Mouse (Mus musculus): ENCODE data around the gene Rabep1. TPM values are rescaled to one million over a fixed set of nuclear protein-coding genes. Genes with fewer than 3 reads are reported as not detected.

The Rabep1 gene
- polyA plus RNA-seq, 1 experiment from 2014 or later = 58.7 TPM

Other genes with a start within 250 kb of the Rabep1 start
- gene 4930544D05Rik, start 228.9 kb upstream of the Rabep1 start, polyA plus RNA-seq (2016; fragmentation: Nextera tagmentation; extraction: Ambion mirVana) = not detected in 2 replicates
- gene Chrne, start 225.6 kb upstream of the Rabep1 start, polyA plus RNA-seq (2016; fragmentation: Nextera tagmentation; extraction: Ambion mirVana) = not detected in 2 replicates
- gene Gp1ba, start 205.7 kb upstream of the Rabep1 start, polyA plus RNA-seq (2016; fragmentation: Nextera tagmentation; extraction: Ambion mirVana) = 0.26 and 0.49 TPM in 2 replicates
- gene Rnf167, start 197.5 kb upstream of the Rabep1 start, polyA plus RNA-seq (2016; fragmentation: Nextera tagmentation; extraction: Ambion mirVana) = 91.0 and 101 TPM in 2 replicates
- 152 TPM in 2 replicates for gene Slc25a11, start 197.3 kb upstream of the Rabep1 start, polyA plus RNA-seq (2016; fragmentation: Nextera tagmentation; extraction: Ambion mirVana)
- gene Pfn1, start 190.1 kb upstream of the Rabep1 start, polyA plus RNA-seq (2016; fragmentation: Nextera tagmentation; extraction: Ambion mirVana) = 1,155 and 1,157 TPM in 2 replicates
- 19.3 and 20.1 TPM in 2 replicates for gene Eno3, start 187.6 kb upstream of the Rabep1 start, polyA plus RNA-seq (2016; fragmentation: Nextera tagmentation; extraction: Ambion mirVana)
- gene Spag7, start 175.4 kb upstream of the Rabep1 start, polyA plus RNA-seq (2016; fragmentation: Nextera tagmentation; extraction: Ambion mirVana) = 154 and 158 TPM in 2 replicates
- gene Camta2, start 156.7 kb upstream of the Rabep1 start, polyA plus RNA-seq (2016; fragmentation: Nextera tagmentation; extraction: Ambion mirVana) = 15.2 and 16.7 TPM in 2 replicates
- gene Inca1, start 144.6 kb upstream of the Rabep1 start, polyA plus RNA-seq (2016; fragmentation: Nextera tagmentation; extraction: Ambion mirVana) = 0.71 and 0.86 TPM in 2 replicates
- gene Kif1c, start 144.2 kb upstream of the Rabep1 start, polyA plus RNA-seq (2016; fragmentation: Nextera tagmentation; extraction: Ambion mirVana) = 2.3 and 2.8 TPM in 2 replicates
- gene Zfp3, start 80.6 kb upstream of the Rabep1 start, polyA plus RNA-seq (2016; fragmentation: Nextera tagmentation; extraction: Ambion mirVana) = 10.9 and 12.4 TPM in 2 replicates
- gene Scimp, start 32.2 kb upstream of the Rabep1 start, polyA plus RNA-seq (2016; fragmentation: Nextera tagmentation; extraction: Ambion mirVana) = not detected in 2 replicates
- 142 and 150 TPM in 2 replicates for gene Nup88, start 125.2 kb downstream of the Rabep1 start, polyA plus RNA-seq (2016; fragmentation: Nextera tagmentation; extraction: Ambion mirVana)
- 69.7 and 73.0 TPM in 2 replicates for gene Rpain, start 125.4 kb downstream of the Rabep1 start, polyA plus RNA-seq (2016; fragmentation: Nextera tagmentation; extraction: Ambion mirVana)
- 210 and 223 TPM in 2 replicates for gene C1qbp, start 138.2 kb downstream of the Rabep1 start, polyA plus RNA-seq (2016; fragmentation: Nextera tagmentation; extraction: Ambion mirVana)
- 17.3 and 18.0 TPM in 2 replicates for gene Dhx33, start 159.7 kb downstream of the Rabep1 start, polyA plus RNA-seq (2016; fragmentation: Nextera tagmentation; extraction: Ambion mirVana)
- gene Mis12, start 174.8 kb downstream of the Rabep1 start, polyA plus RNA-seq (2016; fragmentation: Nextera tagmentation; extraction: Ambion mirVana) = 43.3 and 45.0 TPM in 2 replicates
- 38.1 and 39.5 TPM in 2 replicates for gene Derl2, start 175.1 kb downstream of the Rabep1 start, polyA plus RNA-seq (2016; fragmentation: Nextera tagmentation; extraction: Ambion mirVana)
- gene 6330403K07Rik, start 188.7 kb downstream of the Rabep1 start, polyA plus RNA-seq (2016; fragmentation: Nextera tagmentation; extraction: Ambion mirVana) = 399 and 411 TPM in 2 replicates